Mouse (Mus musculus) heart, postnatal 10 days (tissue): Measurements from ENCODE around the gene Ppil6. TPM values are rescaled to one million over a fixed set of nuclear protein-coding genes. Genes with fewer than 3 reads are reported as not detected.

Experiments
- DNase-seq, 2 experiments: peaks; one replicate each; pipeline ENCODE4 v3.0.0; 2021
- intact Hi-C: fragments of 180-260 bp; cut with DNase I; formaldehyde crosslinking; loops from one replicate; pipeline ENCODE4 v1.15.1; 2025
- total RNA-seq, 2 experiments: library from RNA; stranded (reverse); gene quantifications; 2 replicates each; pipeline ENCODE4 v1.2.3; 2021

Ppil6 gene
- total RNA-seq, result 1 to 10 TPM; 2.8 to 3.4 TPM

- intact Hi-C loops, result no loop called here
- DNase-seq, result peak; percentile 97 to 98
These were observed at the start of gene Ppil6, which contains the start of gene Smpd2 for GRCm38 (mm10) chr10:41489708-41490517. Ppil6 (plus strand) TSS chr10:41490439. Smpd2 (minus strand) TSS chr10:41490369.

- DNase-seq, result no peak
- intact Hi-C loops, result no loop called here
These were observed 42.0 kb upstream of the Ppil6 start for GRCm38 (mm10) chr10:41448216-41448615.

GRCm38 (mm10) chr10:41449684-41450083 is 40.6 kb upstream of the Ppil6 start:
- DNase-seq, result no peak
- intact Hi-C loops, result no loop called here

DNA sequence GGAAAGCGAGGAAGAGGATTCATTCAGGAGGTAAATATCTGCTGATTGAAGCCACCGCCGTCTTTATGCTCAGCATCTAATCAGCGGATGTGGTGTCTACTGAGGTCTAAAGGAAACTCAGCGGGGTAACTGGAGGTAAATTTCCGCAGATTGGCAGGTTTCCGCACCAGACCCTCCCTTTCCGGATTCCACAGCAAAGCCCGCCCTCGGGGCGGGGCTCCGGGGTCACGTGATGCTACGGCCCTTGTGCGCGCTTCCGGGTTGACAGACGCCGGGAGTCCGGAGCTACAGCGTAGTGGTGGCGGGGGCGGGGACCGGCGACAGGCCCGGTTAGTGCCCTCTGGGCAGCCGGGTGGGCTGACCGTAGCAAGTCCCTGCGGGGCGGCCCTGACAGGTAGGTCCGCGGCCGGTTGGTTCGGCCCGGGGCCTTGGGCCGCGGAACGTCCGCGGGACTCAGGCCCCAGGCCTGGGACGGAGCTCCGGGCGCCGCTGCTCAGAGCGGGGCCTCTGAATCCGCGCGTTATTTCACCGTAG is 40.0 kb upstream of the Ppil6 start, which contains the start of gene Zbtb24:
Zbtb24 (plus strand) TSS at position 247 of the 534 bp plus-strand sequence.
- DNase-seq, result peak; percentile 95 to 98
- intact Hi-C loops, result no loop called here

DNA sequence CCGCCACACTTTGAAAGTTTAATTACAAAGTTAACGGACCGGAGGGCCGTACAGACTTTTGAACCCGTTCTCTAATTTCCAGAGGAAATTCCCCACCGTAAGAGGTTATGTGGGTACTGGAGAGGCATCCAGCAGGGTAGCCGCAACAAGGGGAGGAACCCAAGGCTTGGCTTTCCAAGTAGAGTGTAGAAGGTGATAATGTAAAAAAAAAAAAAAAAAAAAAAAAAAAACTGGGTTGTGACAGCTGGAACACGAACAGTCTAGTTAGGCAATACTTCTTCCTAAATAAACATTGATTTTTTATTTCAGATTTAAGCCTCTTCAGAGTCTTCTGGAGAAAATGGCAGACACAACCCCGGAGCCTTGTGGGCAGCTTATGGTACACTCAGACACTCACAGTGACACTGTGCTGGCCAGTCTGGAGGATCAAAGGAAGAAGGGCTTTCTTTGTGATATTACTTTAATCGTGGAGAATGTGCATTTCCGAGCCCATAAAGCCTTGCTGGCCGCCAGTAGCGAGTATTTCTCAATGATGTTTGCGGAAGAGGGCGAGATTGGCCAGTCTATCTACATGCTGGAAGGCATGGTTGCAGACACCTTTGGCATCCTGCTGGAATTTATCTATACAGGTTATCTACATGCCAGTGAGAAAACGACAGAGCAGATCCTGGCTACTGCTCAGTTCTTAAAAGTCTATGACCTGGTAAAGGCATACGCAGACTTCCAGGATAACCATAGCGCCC is 39.3 kb upstream of the Ppil6 start:
- intact Hi-C loops, result no loop called here
- no peak for DNase-seq

DNA sequence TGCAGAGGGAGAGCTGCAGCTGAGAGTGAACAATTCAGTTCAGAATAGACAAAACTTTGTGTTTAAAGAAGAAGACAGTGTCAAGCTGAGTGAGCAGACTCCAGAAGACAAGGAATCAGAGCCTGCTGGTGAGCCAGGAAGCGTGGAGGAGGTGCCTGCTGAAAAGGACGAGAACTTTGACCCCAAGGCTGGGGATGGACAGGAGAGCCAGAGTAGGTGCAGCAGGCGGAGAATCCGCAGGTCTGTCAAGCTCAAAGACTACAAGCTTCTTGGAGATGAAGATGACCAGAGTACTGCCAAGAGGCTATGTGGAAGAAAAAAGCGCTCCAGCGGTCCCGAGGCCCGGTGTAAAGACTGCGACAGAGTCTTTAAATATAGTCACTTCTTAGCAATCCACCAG is 38.6 kb upstream of the Ppil6 start:
- intact Hi-C loops, result no loop called here
- no peak for DNase-seq

DNA sequence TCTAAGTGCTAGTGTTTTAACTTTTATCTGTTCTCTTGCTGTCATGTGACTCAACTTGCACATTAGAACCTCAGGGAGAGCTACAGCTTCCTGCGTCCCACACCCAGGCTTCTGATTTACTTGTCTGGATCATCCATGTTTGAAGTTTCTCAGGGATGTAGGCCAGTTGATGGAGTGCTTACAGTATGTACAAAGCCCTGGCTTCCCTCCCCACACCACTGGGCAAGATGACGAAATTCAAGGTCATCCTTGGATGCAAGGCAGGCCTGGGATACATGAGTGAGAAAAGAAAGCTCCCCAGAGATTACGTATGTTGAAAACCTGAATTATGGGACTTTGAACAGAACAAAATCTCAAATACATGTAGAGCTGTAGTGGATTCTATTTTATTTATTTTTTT is 37.4 kb upstream of the Ppil6 start:
- intact Hi-C loops, result no loop called here
- DNase-seq, result no peak

DNA sequence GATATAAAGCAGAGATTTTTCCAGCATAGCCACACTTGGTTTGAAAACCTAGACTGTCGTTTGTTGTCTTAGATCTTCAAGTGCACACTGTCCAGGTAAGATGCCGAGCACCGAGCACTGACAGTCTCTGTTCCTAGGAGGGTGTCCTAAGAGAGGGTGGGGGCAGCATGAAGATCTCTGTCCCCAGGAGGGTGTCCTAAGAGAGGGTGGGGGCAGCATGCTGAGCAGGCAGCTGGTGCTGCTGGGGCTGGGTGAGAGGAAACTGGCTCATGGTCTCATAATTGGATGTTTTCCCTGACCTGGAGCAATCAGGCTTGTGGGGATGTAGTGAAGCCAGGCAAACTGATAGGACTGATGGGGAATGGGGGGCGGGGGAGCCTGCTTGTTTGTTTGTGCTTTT is 30.2 kb upstream of the Ppil6 start:
- intact Hi-C loops, result no loop called here
- no peak for DNase-seq

DNA sequence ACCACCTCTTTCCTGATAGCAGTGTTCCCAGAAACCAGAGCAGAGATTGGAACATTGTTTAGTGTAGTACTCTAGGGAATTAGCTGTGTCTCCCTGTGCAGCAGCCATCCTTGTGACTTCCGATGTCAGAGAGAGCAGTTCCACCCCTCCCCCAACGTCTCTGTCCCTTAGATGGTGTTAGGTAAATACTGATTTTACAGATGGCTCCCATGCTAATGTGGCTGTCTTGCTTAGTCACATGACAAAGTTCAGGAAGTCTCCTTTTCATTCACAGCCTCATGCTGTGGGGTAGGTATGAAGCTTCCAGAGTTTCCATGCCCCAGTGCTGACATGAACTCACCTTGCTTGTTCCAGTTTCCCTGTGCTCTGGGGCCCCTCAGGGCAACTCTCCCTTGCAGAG is 29.7 kb upstream of the Ppil6 start:
- intact Hi-C loops, result no loop called here
- DNase-seq, result no peak

- intact Hi-C loops, result no loop called here
- DNase-seq, result no peak
These were observed 29.0 kb upstream of the Ppil6 start for GRCm38 (mm10) chr10:41461057-41461722.

DNA sequence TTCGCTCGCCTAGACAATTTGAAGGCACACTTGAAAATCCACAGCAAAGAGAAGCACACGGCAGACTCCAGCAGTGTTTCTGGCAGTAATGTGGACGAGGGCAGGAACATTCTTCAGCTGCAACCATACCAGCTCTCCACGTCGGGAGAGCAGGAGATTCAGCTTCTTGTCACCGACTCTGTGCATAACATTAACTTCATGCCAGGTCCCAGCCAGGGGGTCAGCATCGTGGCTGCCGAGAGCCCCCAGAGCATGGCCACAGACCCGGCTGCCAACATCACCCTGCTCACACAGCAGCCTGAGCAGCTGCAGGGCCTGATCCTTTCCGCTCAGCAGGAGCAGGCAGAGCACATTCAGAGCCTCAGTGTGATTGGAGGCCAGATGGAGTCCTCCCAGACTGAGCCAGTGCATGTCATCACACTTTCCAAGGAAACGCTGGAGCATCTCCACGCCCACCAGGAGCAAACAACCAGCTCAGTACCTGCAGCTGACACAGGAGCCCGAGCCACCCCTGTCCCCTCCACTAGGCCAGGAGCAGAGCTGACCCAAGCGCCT is 25.8 kb upstream of the Ppil6 start:
- intact Hi-C loops, result no loop called here
- no peak for DNase-seq

GRCm38 (mm10) chr10:41467325-41467724 is 22.9 kb upstream of the Ppil6 start:
- no peak for DNase-seq
- intact Hi-C loops, result no loop called here

DNA sequence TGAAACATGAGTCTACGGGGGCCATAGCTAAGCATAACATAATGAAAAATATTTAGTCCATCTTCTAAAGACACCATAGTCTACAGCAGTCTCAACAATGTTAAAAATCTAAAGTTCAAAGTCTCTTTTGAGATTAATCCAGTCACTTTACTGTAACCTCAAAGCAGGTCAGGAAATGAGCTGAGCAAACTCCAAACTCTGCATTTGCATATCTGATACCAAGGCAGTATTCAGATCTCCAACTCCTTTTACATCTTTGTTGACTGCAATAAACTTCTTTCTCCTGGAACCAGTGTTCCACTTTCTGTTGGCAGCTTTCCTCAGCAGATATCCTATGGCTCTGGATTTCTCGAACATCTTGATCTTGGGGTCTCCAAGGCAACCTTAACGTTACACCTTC is 19.5 kb upstream of the Ppil6 start:
- no peak for DNase-seq
- intact Hi-C loops, result no loop called here

- no peak for DNase-seq
These were observed 17.7 kb upstream of the Ppil6 start for GRCm38 (mm10) chr10:41472534-41472933.

DNA sequence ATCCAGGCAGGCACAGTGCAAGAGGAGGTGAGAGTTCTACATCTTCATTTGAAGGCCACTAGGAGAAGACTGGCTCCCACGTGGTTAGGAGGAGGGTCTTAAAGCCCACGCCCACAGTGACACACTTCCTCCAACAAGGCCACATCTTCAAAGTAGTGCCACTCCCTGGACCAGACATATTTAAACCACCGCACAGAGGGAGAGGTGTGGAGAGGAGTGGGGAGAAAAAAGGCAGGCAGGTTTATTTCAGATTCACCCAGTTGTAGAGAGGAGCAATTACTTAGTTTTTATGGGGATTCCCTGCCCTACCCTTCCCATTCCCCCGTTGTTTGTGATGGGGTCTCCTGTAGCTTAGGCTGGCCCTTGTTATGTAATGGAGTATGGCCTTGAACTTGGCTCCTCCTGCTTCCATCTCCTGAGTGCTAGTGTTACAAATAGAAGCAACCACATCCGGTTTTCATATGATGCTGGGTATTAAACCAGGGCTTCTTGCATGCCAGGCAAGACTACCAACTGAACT is 17.2 kb upstream of the Ppil6 start:
- DNase-seq, result no peak
- intact Hi-C loops, result no loop called here

More at GRCm38 (mm10) chr10:41472534-41472933, 17.7 kb upstream of the Ppil6 start:
- intact Hi-C loops, result no loop called here

DNA sequence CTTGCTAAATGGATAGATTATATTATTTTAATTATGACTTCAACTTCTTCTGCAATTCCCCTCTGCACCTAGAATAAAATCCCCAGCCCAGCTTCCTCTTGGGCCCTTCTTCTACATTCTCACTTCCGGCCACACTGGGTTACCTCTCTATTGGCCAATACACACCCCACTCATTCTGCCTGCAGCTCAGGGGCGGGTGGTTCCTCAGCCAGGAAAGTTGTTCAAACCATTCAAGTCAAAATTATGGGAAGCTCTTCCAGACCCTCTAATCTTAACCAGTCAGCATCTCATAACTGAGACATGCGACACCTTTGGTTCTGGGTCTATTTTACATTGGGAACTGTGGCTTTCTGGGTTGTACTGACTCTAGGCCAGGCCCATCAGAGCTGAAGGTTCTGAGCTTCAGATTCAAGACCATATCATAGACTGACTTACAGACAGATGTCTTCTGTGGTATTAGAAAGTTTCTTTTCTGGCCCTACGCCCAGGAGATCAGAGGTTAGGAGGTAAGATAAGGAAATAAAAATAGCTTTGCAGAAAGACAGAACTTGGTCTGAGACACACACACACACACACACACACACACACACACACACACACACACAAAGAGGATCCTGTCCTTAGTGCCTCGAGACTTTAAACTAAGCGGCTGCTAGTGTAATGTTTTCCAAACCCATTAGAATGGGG is 16.3 kb upstream of the Ppil6 start:
- intact Hi-C loops, result no loop called here
- peak; percentile 87 to 88 for DNase-seq

DNA sequence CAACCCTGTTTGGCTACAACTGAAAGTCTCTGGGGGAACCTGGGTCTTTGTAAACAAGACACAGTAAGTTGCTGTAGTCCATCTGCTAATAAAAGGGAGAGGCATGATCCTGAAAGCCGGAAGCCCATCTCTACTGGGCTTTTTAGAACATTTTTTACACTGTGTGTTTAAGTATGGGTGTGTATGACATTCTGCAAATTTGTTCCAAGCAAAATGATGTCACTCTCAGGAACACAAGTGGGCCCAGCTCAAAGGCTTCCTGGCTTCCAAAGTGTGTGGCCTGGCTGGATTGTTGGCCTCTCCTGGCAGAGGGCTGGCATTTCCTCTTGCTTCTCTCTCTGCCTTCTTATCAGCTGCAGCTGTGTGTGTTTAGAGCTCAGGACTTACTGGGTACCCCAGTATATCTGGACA is 15.3 kb upstream of the Ppil6 start:
- DNase-seq, result peak; percentile 71 to 74
- intact Hi-C loops, result no loop called here

DNA sequence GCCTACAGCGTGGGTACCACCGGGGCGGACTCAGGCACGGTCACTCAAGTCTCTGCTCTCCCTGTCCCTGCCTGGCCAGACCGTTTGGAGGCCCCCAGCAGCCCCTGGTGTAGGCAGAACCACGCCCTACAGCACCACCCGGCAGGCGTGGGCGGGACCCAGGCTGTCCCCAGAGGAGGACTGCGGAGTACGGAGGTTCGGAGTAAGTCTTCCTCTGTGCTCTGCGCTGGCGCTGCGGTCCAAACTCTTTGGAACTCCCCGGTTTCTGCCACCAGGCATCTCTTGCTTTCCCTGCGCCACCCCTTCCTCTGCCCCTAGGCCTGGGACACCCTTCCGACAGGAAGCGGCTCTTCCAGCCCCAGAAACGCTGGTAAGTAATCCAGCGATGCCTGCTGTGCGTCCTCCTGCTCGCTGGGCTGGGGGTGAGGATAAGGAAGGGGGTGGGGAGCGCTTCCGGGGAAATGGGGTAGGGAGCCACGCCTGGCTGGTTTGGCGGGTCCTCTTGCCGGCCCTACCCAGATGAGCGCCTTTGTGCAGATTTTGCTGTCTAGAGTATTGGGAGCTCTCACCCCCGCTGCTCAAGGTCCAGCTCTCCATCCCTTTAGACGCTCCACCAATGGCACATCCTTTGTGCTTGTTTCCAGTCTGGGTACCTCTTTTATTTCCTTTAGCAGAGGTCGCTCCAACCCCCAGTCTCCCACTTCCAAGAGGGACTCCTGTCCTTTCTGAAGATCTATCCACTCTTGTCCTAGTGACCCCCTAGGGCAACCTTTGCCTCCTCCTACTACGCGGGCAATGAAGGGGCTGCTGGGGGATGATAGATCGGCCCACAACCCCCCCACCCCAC is 13.8 kb upstream of the Ppil6 start, which contains the start of gene Mical1:
Mical1 (plus strand) TSS at position 144 of the 847 bp plus-strand sequence.
- intact Hi-C loops, result no loop called here
- peak; percentile 82 for DNase-seq

GRCm38 (mm10) chr10:41477018-41477277 is 13.3 kb upstream of the Ppil6 start:
- DNase-seq, result no peak
- intact Hi-C loops, result no loop called here
